Mouse (Mus musculus) heart, postnatal 0 days (tissue): Measurements from ENCODE around the gene Lmo7.

Source experiments
- CTCF ChIP-seq: IDR thresholded peaks from 2 replicates; pipeline ENCODE4 v1.5.1; 2016; ENCODE audit warnings: antibody characterized with exemption, control low read depth, low read depth
- EP300 ChIP-seq: IDR thresholded peaks from 2 replicates; pipeline ENCODE4 v1.6.1; 2016; ENCODE audit warnings: antibody characterized with exemption, low read depth

DNA sequence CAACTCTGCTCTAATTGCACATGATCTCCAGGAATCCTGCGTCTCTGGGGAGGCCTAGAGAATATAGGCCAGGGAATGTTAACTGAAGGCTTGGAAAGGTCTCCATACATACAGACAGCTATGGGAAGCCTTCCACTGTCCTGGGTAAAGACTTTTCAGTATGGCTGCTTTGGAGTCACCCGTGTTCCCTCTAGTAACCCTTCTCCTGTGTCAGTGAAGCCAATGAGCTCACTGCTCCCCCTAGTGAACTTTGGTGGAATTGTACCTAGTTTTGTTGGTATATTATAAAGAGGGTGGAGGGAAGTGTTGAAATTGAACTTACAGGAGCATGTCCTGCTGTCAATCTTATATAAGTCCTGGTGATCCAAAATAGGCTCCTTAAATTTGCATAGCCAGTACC lies 219.4 kb downstream of the Lmo7 start:
- peak; percentile 76 for TF ChIP-seq CTCF
- no peak for TF ChIP-seq EP300
